Mouse (Mus musculus): ENCODE measurements around the gene Bcl2l15. TPM values are rescaled to one million over a fixed set of nuclear protein-coding genes. Genes with fewer than 3 reads are reported as not detected.

The Bcl2l15 gene
- total RNA-seq, 4 experiments from 2014 or later, result not detected

DNA sequence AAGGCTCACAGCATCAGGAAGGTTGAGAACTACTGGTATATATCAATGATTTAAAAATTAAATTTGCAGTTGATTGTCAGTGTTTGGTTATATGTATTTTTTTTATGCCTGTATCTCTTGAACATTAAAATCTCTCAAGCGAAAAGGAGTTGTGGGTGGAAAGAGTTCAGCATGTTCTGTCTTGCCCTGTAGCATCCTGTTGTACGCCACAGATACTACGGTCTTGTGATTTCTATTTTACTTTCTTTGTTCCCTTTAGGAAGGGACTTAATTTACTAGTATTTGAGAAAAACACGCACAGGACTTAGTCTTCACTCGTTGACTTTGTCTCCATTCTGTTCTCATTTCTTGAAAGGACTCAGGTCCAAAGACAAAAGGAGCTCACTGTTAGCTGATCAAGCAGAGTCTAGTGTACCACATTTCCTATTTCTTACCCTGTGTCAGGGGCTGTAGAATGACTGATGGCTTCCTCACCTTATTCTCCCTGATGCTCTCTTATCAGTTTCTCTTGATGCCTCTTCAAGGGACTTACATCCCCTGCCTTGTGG lies 35.1 kb downstream of the Bcl2l15 start:
- no peak for DNase-seq (ENCODE audit: low spot score in 2 of 2)

DNA sequence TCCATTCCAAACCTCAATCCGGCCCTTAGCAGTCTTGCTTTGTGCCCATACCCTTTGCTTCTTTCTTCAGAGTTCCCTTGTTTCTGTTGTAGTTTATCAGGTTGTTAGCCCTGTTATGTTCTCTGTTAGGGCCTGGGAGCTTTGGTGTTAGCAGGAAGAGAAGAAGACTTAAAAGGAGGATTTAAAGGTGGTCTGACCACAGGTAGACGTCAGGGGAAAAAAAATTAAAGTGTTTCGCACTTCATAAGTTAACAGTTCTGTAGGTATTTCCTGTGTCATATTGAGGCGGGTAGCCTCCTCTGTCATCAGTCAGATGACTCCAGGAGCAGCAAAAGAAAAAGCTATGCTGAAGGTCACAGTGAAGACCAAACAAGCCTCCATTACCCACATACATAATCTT lies 35.6 kb downstream of the Bcl2l15 start:
- DNase-seq (ENCODE audit: low spot score in 2 of 2), result no peak

DNA sequence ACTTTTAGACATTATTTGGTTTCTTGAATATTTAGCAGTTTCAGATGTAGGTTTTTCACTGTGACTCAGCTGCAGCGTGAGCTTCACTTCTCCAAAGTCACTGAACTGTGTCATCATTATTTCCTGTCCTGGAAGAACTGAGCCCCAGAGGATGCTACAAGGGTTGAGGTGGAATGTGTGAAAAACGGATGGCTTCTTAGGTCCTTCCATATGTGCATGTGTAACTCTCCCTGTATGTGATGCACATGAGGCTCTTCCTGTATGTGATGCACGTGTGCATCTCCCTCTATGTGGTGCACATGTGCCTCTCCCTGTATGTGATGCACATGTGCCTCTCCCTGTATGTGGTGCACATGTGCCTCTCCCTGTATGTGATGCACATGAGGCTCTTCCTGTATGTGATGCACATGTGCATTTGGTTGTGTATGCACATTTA lies 40.3 kb downstream of the Bcl2l15 start:
- no peak for DNase-seq (ENCODE audit: low spot score in 2 of 2)

DNA sequence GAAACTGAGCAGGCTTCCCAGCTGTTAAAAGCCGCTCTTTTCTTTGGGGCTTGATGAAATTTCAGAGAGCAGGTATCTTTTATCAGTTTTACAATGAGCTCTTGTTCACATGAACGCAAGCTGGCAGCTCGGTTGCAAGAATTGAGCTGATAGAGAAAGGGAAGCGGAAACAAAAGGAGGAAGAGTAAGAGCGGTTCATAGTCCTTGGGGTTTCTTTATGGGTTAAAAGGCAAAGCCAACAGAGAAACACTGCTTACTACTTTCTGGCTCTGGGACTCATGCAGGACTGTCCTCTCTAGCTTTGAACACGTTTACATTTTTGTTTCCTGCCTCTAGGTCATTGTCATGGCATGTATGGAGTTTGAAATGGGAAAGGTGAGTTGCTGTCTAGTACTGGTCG lies 41.9 kb downstream of the Bcl2l15 start:
- DNase-seq (ENCODE audit: low spot score in 2 of 2), result no peak

DNA sequence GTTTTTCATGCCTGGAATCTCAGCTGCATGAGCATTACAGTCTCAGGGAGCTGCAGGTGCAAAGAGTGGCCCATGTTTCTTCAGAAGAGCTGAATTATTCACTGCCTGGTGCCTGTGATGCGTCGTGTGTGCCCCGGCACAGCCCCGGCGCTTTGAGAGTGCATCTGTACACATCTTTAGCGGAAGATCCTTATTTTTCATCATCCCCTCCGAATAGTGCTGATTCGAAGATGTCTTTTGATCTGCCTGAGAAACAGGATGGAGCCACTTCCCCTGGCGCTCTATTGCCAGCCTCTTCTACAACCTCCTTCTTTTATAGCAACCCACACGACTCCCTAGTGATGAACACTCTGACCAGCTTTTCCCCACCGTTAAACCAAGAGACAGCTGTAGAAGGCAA lies 53.5 kb downstream of the Bcl2l15 start:
- no peak for DNase-seq (ENCODE audit: low spot score in 2 of 2)

DNA sequence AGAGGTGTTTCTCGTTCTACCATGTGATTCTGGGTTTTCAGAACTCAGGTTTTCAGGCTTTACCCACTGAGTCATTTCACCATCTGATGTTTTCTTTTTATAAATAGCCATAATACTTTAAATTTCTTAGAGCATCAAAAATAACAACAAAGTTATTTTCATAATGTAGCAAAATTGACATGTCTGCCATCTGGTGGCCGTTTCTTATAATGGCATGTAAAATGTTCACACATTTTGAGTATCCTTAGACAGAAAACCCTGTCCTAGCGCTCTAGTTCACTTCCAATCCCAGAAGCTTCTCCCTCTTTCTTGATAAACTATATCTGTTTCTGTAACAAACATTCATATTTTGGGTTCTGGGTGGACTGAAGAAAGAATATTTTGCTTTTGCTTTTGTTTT lies 55.2 kb downstream of the Bcl2l15 start:
- no peak for DNase-seq (ENCODE audit: low spot score in 2 of 2)

DNA sequence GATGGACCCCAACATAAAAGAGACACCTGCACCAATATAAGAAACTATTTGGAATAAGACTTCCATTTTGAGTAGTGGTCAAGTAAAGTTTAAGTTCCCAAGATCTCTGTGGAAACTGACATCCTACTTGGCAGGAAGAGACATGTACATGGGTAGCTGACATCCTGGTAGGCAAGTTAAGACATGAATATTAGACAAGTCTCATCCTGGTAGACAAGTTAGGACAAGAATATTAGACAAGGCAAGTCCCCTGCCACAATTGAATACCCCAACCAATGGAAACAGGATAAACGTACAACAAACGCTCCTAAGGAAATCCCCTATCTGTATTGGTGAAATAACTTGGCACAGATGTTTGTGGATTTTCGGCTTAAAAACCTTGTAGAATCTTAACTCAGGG lies 61.0 kb downstream of the Bcl2l15 start:
- DNase-seq (ENCODE audit: low spot score in 2 of 2), result no peak

Other genes starting within 250 kb of the Bcl2l15 start
- gene Atg4a-ps, start 186.5 kb upstream of the Bcl2l15 start, total RNA-seq (2022), result 1 to 10 TPM in 2 of 4 experiments, under 1 TPM in 1, not detected in 1; 0.27 to 4.7 (median 3.8) TPM
- gene Olfml3, start 94.6 kb upstream of the Bcl2l15 start, total RNA-seq (2022), result 1 to 10 TPM in 3 of 4 experiments, under 1 TPM in 1; 0.94 to 4.0 (median 1.8) TPM
- not detected for gene Gm10964, start 93.2 kb upstream of the Bcl2l15 start, total RNA-seq (2022)
- gene Hipk1, start 41.0 kb upstream of the Bcl2l15 start, total RNA-seq (2022), result 10 to 100 TPM; 55.9 to 80.6 (median 65.0) TPM
- 1 to 10 TPM; 3.0 to 5.4 (median 4.1) TPM for gene Dclre1b, start 23.2 kb upstream of the Bcl2l15 start, total RNA-seq (2022)
- 10 to 100 TPM in 1 of 4 experiments, 1 to 10 TPM in 3; 8.3 to 10.5 (median 9.2) TPM for gene Ap4b1, start 23.1 kb upstream of the Bcl2l15 start, total RNA-seq (2022)
- under 1 TPM in 2 of 4 experiments, not detected in 2; 0.13 TPM for gene Gm43064, start 23.0 kb upstream of the Bcl2l15 start, total RNA-seq (2022)
- under 1 TPM in 3 of 4 experiments, not detected in 1; 0.27 to 0.83 (median 0.39) TPM for gene Ptpn22, start 27.2 kb downstream of the Bcl2l15 start, total RNA-seq (2022)
- gene Rsbn1, start 81.5 kb downstream of the Bcl2l15 start, total RNA-seq (2022), result 1 to 10 TPM; 5.6 to 7.3 (median 6.5) TPM
- 1 to 10 TPM; 3.2 to 3.7 (median 3.4) TPM for gene Phtf1, start 135.5 kb downstream of the Bcl2l15 start, total RNA-seq (2022)